ENCODE assay signal across 9 mouse cellular contexts in genomic region chr11:121017703-121018102, GRCm38 (mm10). TPM values are rescaled to one million over a fixed set of nuclear protein-coding genes. Genes with fewer than 3 reads are reported as not detected.
DNase-seq lines count a peak whose midpoint lies in the region; ATAC-seq and TF ChIP-seq lines count a peak whose summit lies in the region.
"Had no signal": no experiment of that assay in that cellular context is flagged by ENCODE, and none has a peak within 500 bp of the region (broad histone marks: within the 10 kb centered on the region; RNA-seq: fewer than 3 reads in every experiment).

No protein-coding gene starts in this region.

- no peak overlapping the region for H3K4me3 ChIP-seq in MEL (ENCODE audit: control insufficient read depth in 1 of 2, insufficient read depth in 1 of 2, low read depth in 2 of 2, low read length in 2 of 2)
- H3K4me3 ChIP-seq in forebrain, embryonic 13.5 days, result no peak overlapping the region
- no peak overlapping the region for H3K4me3 ChIP-seq in layer of hippocampus, adult 2 months
- no peak overlapping the region for H3K4me3 ChIP-seq in lung, embryonic 16.5 days (ENCODE audit: low read length)

- peak; percentile 82 for DNase-seq in MEL (ENCODE audit: low read depth, low spot score)
- peak; percentile 32 for DNase-seq in c-Kit-negative CD71-positive TER-119-positive erythroid progenitor cells, embryonic 14.5 days (ENCODE audit: low read depth, low spot score)
- DNase-seq in layer of hippocampus, adult 2 months (ENCODE audit: low spot score in 2 of 2), result peak in 1 of 2 experiments; percentile 37
- peak; percentile 72 for DNase-seq in ovary, postnatal 36 days (ENCODE audit: low spot score)
- peak; percentile 65 for DNase-seq in thymus, postnatal 25 days

- TF ChIP-seq POLR2A in MEL (IDR thresholded peaks at IDR 0.05; ENCODE audit: control insufficient read depth in 1 of 2, insufficient read depth in 1 of 2, low read depth in 1 of 2, low read length in 2 of 2, poor library complexity in 1 of 2), result no peak

- H3K9me3 ChIP-seq in MEL (replicated peaks; ENCODE audit: insufficient read depth, low read length), result no peaks in the 10 kb centered on the region
- no peaks in the 10 kb centered on the region for H3K9me3 ChIP-seq in forebrain, embryonic 13.5 days (replicated peaks)
- H3K9me3 ChIP-seq in lung, embryonic 16.5 days (ENCODE audit: control insufficient read depth, low read length), result no peaks in the 10 kb centered on the region

- WGBS in forebrain, embryonic 13.5 days, result 37% methylated on average over 3 of the region's 3 CpGs
- WGBS in lung, embryonic 16.5 days, result 37% methylated on average over 3 of the region's 3 CpGs

- no peaks in the 10 kb centered on the region for H3K36me3 ChIP-seq in MEL (ENCODE audit: control insufficient read depth in 1 of 2, insufficient read depth in 2 of 2, low read length in 2 of 2)
- H3K36me3 ChIP-seq in forebrain, embryonic 13.5 days (ENCODE audit: poor library complexity, severe bottlenecking), result no peaks in the 10 kb centered on the region
- no peaks in the 10 kb centered on the region for H3K36me3 ChIP-seq in lung, embryonic 16.5 days (ENCODE audit: control insufficient read depth, insufficient read depth, low read length)

- H3K9ac ChIP-seq in MEL (ENCODE audit: control insufficient read depth, low read depth, low read length, poor library complexity, severe bottlenecking), result no peak overlapping the region
- H3K9ac ChIP-seq in forebrain, embryonic 13.5 days, result no peak overlapping the region
- no peak overlapping the region for H3K9ac ChIP-seq in lung, embryonic 16.5 days (ENCODE audit: low read length)

- ATAC-seq in forebrain, embryonic 13.5 days, result 0 out of 2 replicates have a peak, but pooled peaks have one; percentile 61
- ATAC-seq in hematopoietic stem cell, adult 5-6 weeks (replicated peaks in 1 of 2; ENCODE audit: insufficient read depth in 1 of 2, low FRiP score in 2 of 2, low TSS enrichment in 1 of 2, low read depth in 1 of 2, poor library complexity in 2 of 2, severe bottlenecking in 2 of 2), result peak; percentile 74
- ATAC-seq in lung, embryonic 16.5 days (ENCODE audit: low read depth), result peak; percentile 81

- H3K27ac ChIP-seq in MEL (ENCODE audit: control insufficient read depth, low read depth, low read length), result no peak overlapping the region
- no peak overlapping the region for H3K27ac ChIP-seq in forebrain, embryonic 13.5 days
- H3K27ac ChIP-seq in layer of hippocampus, adult 2 months, result no peak overlapping the region
- H3K27ac ChIP-seq in lung, embryonic 16.5 days (ENCODE audit: low read length), result no peak overlapping the region

- no peaks in the 10 kb centered on the region for H3K79me2 ChIP-seq in MEL (ENCODE audit: control insufficient read depth, insufficient read depth, low read length, poor library complexity)

- H3K4me1 ChIP-seq in MEL (ENCODE audit: control insufficient read depth in 1 of 2, insufficient read depth in 2 of 2, low read length in 2 of 2), result peaks cover 0 to 3% of the 10 kb centered on the region in 2 experiments; a peak in 1 of 4 replicates
- H3K4me1 ChIP-seq in forebrain, embryonic 13.5 days, result 0 out of 2 replicates have a peak, but pooled peaks cover 10% of the 10 kb centered on the region
- peaks cover 13% of the 10 kb centered on the region for H3K4me1 ChIP-seq in lung, embryonic 16.5 days (replicated peaks; ENCODE audit: control insufficient read depth, insufficient read depth, low read length)

- H3K4me2 ChIP-seq in forebrain, embryonic 13.5 days, result no peak overlapping the region
- H3K4me2 ChIP-seq in lung, embryonic 16.5 days (ENCODE audit: low read depth, low read length), result no peak overlapping the region

- H3K27me3 ChIP-seq in MEL (ENCODE audit: control insufficient read depth in 1 of 2, insufficient read depth in 2 of 2, low read length in 2 of 2), result no peaks in the 10 kb centered on the region
- no peaks in the 10 kb centered on the region for H3K27me3 ChIP-seq in forebrain, embryonic 13.5 days
- H3K27me3 ChIP-seq in lung, embryonic 16.5 days (ENCODE audit: control insufficient read depth, insufficient read depth, low read depth, low read length), result no peaks in the 10 kb centered on the region

- peak; percentile 81 for TF ChIP-seq RAD21 in MEL (IDR thresholded peaks at IDR 0.05; ENCODE audit: low read depth, low read length)

- TF ChIP-seq CTCF in MEL (IDR thresholded peaks at IDR 0.05 in 2 of 3, conservative IDR thresholded peaks at IDR 0.05 in 1 of 3; ENCODE audit: control insufficient read depth in 1 of 3, insufficient read depth in 1 of 3, low read depth in 2 of 3, low read length in 3 of 3, poor library complexity in 1 of 3, severe bottlenecking in 1 of 3), result peak; percentile 85 to 96 (median 95)
- peak; percentile 89 for TF ChIP-seq CTCF in layer of hippocampus, adult 2 months (conservative IDR thresholded peaks at IDR 0.05)

- no peak for TF ChIP-seq EP300 in MEL (IDR thresholded peaks at IDR 0.05; ENCODE audit: low read depth in 1 of 2, low read length in 2 of 2)

TF ChIP-seq in MEL, 35 proteins besides CTCF, POLR2A, EP300 and RAD21:
- no peak for TF ChIP-seq MXI1 (IDR thresholded peaks at IDR 0.05; ENCODE audit: low read depth, low read length)
- no peak for TF ChIP-seq GABPA (IDR thresholded peaks at IDR 0.05; ENCODE audit: low read depth, low read length)
- no peak for TF ChIP-seq MAZ (IDR thresholded peaks at IDR 0.05; ENCODE audit: low read depth, low read length)
- TF ChIP-seq E2F4 (IDR thresholded peaks at IDR 0.05; ENCODE audit: borderline replicate concordance, low read depth, low read length), result no peak
- no peak for TF ChIP-seq TAL1 (IDR thresholded peaks at IDR 0.05; ENCODE audit: low read length)
- TF ChIP-seq ZMIZ1 (IDR thresholded peaks at IDR 0.05; ENCODE audit: low read depth, low read length), result no peak
- TF ChIP-seq JUND (IDR thresholded peaks at IDR 0.05; ENCODE audit: low read depth, low read length), result no peak
- no peak for TF ChIP-seq USF2 (IDR thresholded peaks at IDR 0.05; ENCODE audit: borderline replicate concordance in 1 of 2, insufficient read depth in 1 of 2, low read depth in 1 of 2, low read length in 2 of 2)
- no peak for TF ChIP-seq ETS1 (IDR thresholded peaks at IDR 0.05; ENCODE audit: low read depth, low read length)
- no peak for TF ChIP-seq NELFE (IDR thresholded peaks at IDR 0.05; ENCODE audit: low read depth, low read length)
- TF ChIP-seq USF1 (IDR thresholded peaks at IDR 0.05; ENCODE audit: low read depth, low read length), result no peak
- TF ChIP-seq HCFC1 (IDR thresholded peaks at IDR 0.05; ENCODE audit: low read depth, low read length), result no peak
- peak; percentile 86 for TF ChIP-seq ZC3H11A (IDR thresholded peaks at IDR 0.05; ENCODE audit: low read depth, low read length)
- no peak for TF ChIP-seq TBP (IDR thresholded peaks at IDR 0.05; ENCODE audit: low read depth, low read length)
- peak; percentile 99 for TF ChIP-seq SMC3 (IDR thresholded peaks at IDR 0.05; ENCODE audit: low read depth, low read length)
- no peak for TF ChIP-seq CHD1 (IDR thresholded peaks at IDR 0.05; ENCODE audit: low read depth, low read length)
- 0 out of 2 replicates have a peak, but pooled peaks have one; percentile 26 for TF ChIP-seq MYC (IDR thresholded peaks at IDR 0.05; ENCODE audit: low read depth, low read length)
- TF ChIP-seq MAX (IDR thresholded peaks at IDR 0.05; ENCODE audit: low read length), result no peak
- TF ChIP-seq ELF1 (IDR thresholded peaks at IDR 0.05; ENCODE audit: low read depth, low read length), result no peak
- no peak for TF ChIP-seq ZNF384 (IDR thresholded peaks at IDR 0.05; ENCODE audit: low read depth, low read length)
- TF ChIP-seq MEF2A (IDR thresholded peaks at IDR 0.05; ENCODE audit: extremely low read depth, insufficient replicate concordance, low read depth, low read length, poor library complexity, severe bottlenecking), result no peak

RNA-seq across cellular contexts. Expression of gene Cd7, which starts 21.5 kb away (rescaled TPM):
- total RNA-seq in MEL (2012; rRNA removed), result 0.39 and 0.58 TPM in 2 replicates
- polyA plus RNA-seq in MEL (2012; ENCODE audit: insufficient read depth in 1 of 2, insufficient read length in 2 of 2, low read depth in 1 of 2, low replicate concordance in 2 of 2, missing spikeins in 1 of 2), result under 1 TPM in 1 of 2 experiments, not detected in 1; 0.33 TPM
- not detected in 2 replicates for polyA plus RNA-seq in forebrain, embryonic 13.5 days (2015; fragmentation: Nextera tagmentation; extraction: Ambion mirVana)
- total RNA-seq in hematopoietic stem cell, adult 5-6 weeks (2017), result 2.5 and 3.2 TPM in 2 replicates
- total RNA-seq in layer of hippocampus, adult 2 months (2021), result not detected
- polyA plus RNA-seq in lung, embryonic 16.5 days (2015; fragmentation: Nextera tagmentation; extraction: Ambion mirVana), result 1.3 and 1.8 TPM in 2 replicates

RNA-seq across cellular contexts. Expression of gene Csnk1d, which starts 26.6 kb away (rescaled TPM):
- 81.3 and 83.2 TPM in 2 replicates for total RNA-seq in MEL (2012; rRNA removed)
- polyA plus RNA-seq in MEL (2012; ENCODE audit: insufficient read depth in 1 of 2, insufficient read length in 2 of 2, low read depth in 1 of 2, low replicate concordance in 2 of 2, missing spikeins in 1 of 2), result 100 to 1,000 TPM; 121 to 329 TPM
- polyA plus RNA-seq in forebrain, embryonic 13.5 days (2015; fragmentation: Nextera tagmentation; extraction: Ambion mirVana), result 122 and 139 TPM in 2 replicates
- 97.6 and 158 TPM in 2 replicates for total RNA-seq in hematopoietic stem cell, adult 5-6 weeks (2017)
- total RNA-seq in layer of hippocampus, adult 2 months (2021), result 100 to 1,000 TPM; 133 to 136 TPM
- polyA plus RNA-seq in lung, embryonic 16.5 days (2015; fragmentation: Nextera tagmentation; extraction: Ambion mirVana), result 120 and 121 TPM in 2 replicates

RNA-seq across cellular contexts. Expression of gene Sectm1b, which starts 45.7 kb away (rescaled TPM):
- total RNA-seq in MEL (2012; rRNA removed), result not detected in 2 replicates
- under 1 TPM in 1 of 2 experiments, not detected in 1; 0.14 TPM for polyA plus RNA-seq in MEL (2012; ENCODE audit: insufficient read depth in 1 of 2, insufficient read length in 2 of 2, low read depth in 1 of 2, low replicate concordance in 2 of 2, missing spikeins in 1 of 2)
- polyA plus RNA-seq in forebrain, embryonic 13.5 days (2015; fragmentation: Nextera tagmentation; extraction: Ambion mirVana), result not detected in 2 replicates
- total RNA-seq in hematopoietic stem cell, adult 5-6 weeks (2017), result not detected in 2 replicates
- not detected for total RNA-seq in layer of hippocampus, adult 2 months (2021)
- polyA plus RNA-seq in lung, embryonic 16.5 days (2015; fragmentation: Nextera tagmentation; extraction: Ambion mirVana), result 0.15 and 0.78 TPM in 2 replicates
- total RNA-seq: left cerebral cortex, adult 8-10 months had no signal
